Mouse (Mus musculus): ENCODE measurements around the gene Tcstv3.

GRCm38 (mm10) chr13:120299991-120300442, 16.7 kb upstream of the Tcstv3 start, which contains the start of gene BC147527:
- TF ChIP-seq CTCF (IDR thresholded peaks at IDR 0.05; ENCODE audit: borderline replicate concordance, insufficient read depth, low read length) (no peak), POLR2A (IDR thresholded peaks at IDR 0.05; ENCODE audit: low read depth, low read length) (no peak)

Data from embryonic fibroblast, embryonic 13.5 days (primary cell).